Mouse (Mus musculus) left cerebral cortex, postnatal 10 days (tissue): ENCODE data around the gene Vps29. TPM values are rescaled to one million over a fixed set of nuclear protein-coding genes. Genes with fewer than 3 reads are reported as not detected.

ENCODE experiments used
- total RNA-seq, 2 experiments: library from RNA; stranded (reverse); gene quantifications; 2 replicates each; pipeline ENCODE4 v1.2.3; 2021

Gene Vps29
- total RNA-seq, 2 experiments from 2014 or later = 224 to 239 TPM

Other genes with a start within 250 kb of the Vps29 start
- gene Ccdc63, start 213.5 kb upstream of the Vps29 start, total RNA-seq = 1 to 10 TPM in 1 of 2 experiments, under 1 TPM in 1; 0.24 to 1.2 TPM
- gene Ppp1cc, start 196.1 kb upstream of the Vps29 start, total RNA-seq = 100 to 1,000 TPM; 170 to 190 TPM
- 1 to 10 TPM; 2.1 to 2.6 TPM for gene Hvcn1, start 147.6 kb upstream of the Vps29 start, total RNA-seq
- gene Tctn1, start 89.9 kb upstream of the Vps29 start, total RNA-seq = 10 to 100 TPM; 13.1 to 15.6 TPM
- gene Pptc7, start 70.0 kb upstream of the Vps29 start, total RNA-seq = 10 to 100 TPM; 22.8 to 24.1 TPM
- 1 to 10 TPM; 4.2 to 4.3 TPM for gene Rad9b, start 136 bp upstream of the Vps29 start, total RNA-seq
- gene Gpn3, start 17.5 kb downstream of the Vps29 start, total RNA-seq = 10 to 100 TPM; 19.7 to 22.4 TPM
- gene Fam216a, start 18.0 kb downstream of the Vps29 start, total RNA-seq = 10 to 100 TPM; 70.1 to 77.5 TPM
- 100 to 1,000 TPM; 268 to 275 TPM for gene Arpc3, start 37.5 kb downstream of the Vps29 start, total RNA-seq
- gene Anapc7, start 67.3 kb downstream of the Vps29 start, total RNA-seq = 10 to 100 TPM; 34.9 to 35.3 TPM
- gene Atp2a2, start 147.9 kb downstream of the Vps29 start, total RNA-seq = 100 to 1,000 TPM; 618 to 632 TPM